Mouse (Mus musculus) embryonic facial prominence, embryonic 13.5 days (tissue): Measurements from ENCODE around the gene Srl. TPM values are rescaled to one million over a fixed set of nuclear protein-coding genes. Genes with fewer than 3 reads are reported as not detected.

Experiments used
- ATAC-seq: fragments of 200-750 bp; cut with Nextera tagmentation; 2 replicates; pipeline ENCODE4 v1.8.0; 2017; ENCODE audit warnings: low read depth; ENCODE audit not compliant: insufficient number of reproducible peaks, insufficient read depth, low FRiP score, low TSS enrichment
- H3K27ac ChIP-seq: fragments of 300-500 bp; sonication (generic); 2 replicates; pipeline ENCODE4 v1.5.1; 2015; ENCODE audit warnings: moderate library complexity, mild to moderate bottlenecking, inconsistent platforms
- H3K27me3 ChIP-seq: fragments of 300-500 bp; sonication (generic); 2 replicates; pipeline ENCODE4 v1.6.1; 2015; ENCODE audit warnings: mild to moderate bottlenecking, inconsistent platforms
- H3K36me3 ChIP-seq: fragments of 300-500 bp; sonication (generic); 2 replicates; pipeline ENCODE4 v1.6.1; 2015; ENCODE audit warnings: mild to moderate bottlenecking, inconsistent platforms
- H3K4me1 ChIP-seq: fragments of 300-500 bp; sonication (generic); 2 replicates; pipeline ENCODE4 v1.6.1; 2015; ENCODE audit warnings: inconsistent platforms
- H3K4me2 ChIP-seq: fragments of 300-500 bp; sonication (generic); 2 replicates; pipeline ENCODE4 v1.6.1; 2015; ENCODE audit warnings: moderate library complexity, mild to moderate bottlenecking, inconsistent platforms
- H3K4me3 ChIP-seq: fragments of 300-500 bp; sonication (generic); 2 replicates; pipeline ENCODE4 v1.5.1; 2015; ENCODE audit warnings: mild to moderate bottlenecking, inconsistent platforms
- H3K9ac ChIP-seq: fragments of 300-500 bp; sonication (generic); 2 replicates; pipeline ENCODE4 v1.6.1; 2015; ENCODE audit warnings: mild to moderate bottlenecking, inconsistent platforms
- H3K9me3 ChIP-seq: fragments of 300-500 bp; sonication (generic); 2 replicates; pipeline ENCODE4 v1.6.1; 2016; ENCODE audit warnings: inconsistent platforms
- WGBS: fragments of 180-500 bp; shearing (Covaris S2); methylation state at CpG from one replicate; pipeline ENCODE4 v1.1.7; 2015; ENCODE audit warnings: mixed read lengths; 5-methylcytosine and 5-hydroxymethylcytosine counted together
- polyA plus RNA-seq: library from polyadenylated mRNA; unstranded; fragments of >200 nt; fragmentation: Nextera tagmentation; extraction: Ambion mirVana; gene quantifications from 2 replicates; pipeline ENCODE4 v1.2.1, GENCODE M21; 2015

The Srl gene
- polyA plus RNA-seq, 1 experiment from 2014 or later: 21.1 TPM

DNA sequence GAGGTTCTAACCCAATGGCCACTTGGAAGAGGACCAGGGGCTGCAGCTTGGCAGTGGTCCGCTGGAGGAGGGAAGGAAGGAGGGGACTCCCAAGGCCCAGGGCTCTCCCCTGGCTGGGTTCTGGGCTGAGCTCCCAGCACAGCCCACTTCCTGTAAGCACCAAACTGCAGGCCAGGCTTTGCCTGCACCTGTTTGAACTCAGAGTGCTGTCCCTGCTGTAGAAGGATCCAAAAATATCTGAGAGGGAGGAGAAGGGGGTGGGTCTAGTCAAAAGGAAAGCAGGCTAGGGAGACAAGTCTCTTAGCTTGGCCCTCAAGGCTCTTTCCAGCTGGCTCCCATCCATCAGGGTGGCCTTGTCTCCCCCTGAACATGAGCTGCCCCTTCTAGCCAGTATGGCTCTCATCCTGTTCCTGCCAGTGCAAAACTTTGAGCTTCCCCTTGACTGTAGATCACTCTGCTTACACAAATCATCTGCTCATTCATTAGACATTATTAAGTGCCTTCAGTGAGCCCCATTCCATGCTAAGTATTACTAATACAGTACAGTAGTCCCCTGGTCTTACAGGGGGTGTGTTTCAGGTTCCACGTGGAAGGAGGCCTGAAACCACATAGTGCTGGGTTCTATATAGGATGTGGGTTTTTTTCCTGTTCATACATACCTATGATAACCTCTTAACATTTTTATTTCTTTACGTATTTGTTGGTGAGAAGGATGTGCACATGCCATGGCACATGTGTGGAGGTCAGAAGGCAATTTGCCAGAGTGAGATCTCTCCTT is 28.8 kb downstream of the Srl start:
- no peak for ATAC-seq
- H3K36me3 ChIP-seq: no peaks in the 10 kb centered on the region

DNA sequence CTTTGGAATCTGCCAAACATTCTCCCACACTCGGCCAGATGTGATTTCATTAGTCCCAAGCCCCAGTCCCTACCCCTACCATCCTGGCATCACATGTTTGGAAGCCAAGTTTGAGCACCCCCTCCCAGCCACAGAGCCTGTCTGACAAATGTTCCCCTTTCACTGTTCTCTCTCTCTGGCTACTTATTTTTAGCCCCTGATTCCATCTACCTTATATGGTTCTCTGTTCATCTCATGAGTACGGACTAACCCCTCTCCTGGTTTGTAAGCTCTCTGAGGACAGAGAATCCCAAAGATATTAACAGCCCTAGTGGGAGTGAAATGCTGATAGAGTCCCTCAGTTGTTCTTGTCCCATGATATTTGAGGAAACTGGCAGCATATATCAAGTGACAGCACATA is 30.2 kb downstream of the Srl start:
- no peak overlapping the region for H3K4me3 ChIP-seq
- no peak overlapping the region for H3K4me2 ChIP-seq
- WGBS: 78% methylated on average over 2 of the region's 2 CpGs
- 0 out of 2 replicates have a peak, but pooled peaks cover 7% of the 10 kb centered on the region for H3K4me1 ChIP-seq
- H3K27me3 ChIP-seq: no peaks in the 10 kb centered on the region
- ATAC-seq: no peak
- H3K36me3 ChIP-seq: no peaks in the 10 kb centered on the region
- H3K9ac ChIP-seq: no peak overlapping the region
- H3K9me3 ChIP-seq: no peaks in the 10 kb centered on the region
- no peak overlapping the region for H3K27ac ChIP-seq

More for the DNA sequence above, 28.8 kb downstream of the Srl start:
- Histone ChIP-seq H3K9me3 (no peaks in the 10 kb centered on the region), H3K4me1 (0 out of 2 replicates have a peak, but pooled peaks cover 7% of the 10 kb centered on the region), H3K27ac (no peak overlapping the region), H3K4me3 (no peak overlapping the region), H3K27me3 (no peaks in the 10 kb centered on the region), H3K9ac (no peak overlapping the region), H3K4me2 (no peak overlapping the region)
- WGBS: 81% methylated on average over 3 of the region's 3 CpGs

DNA sequence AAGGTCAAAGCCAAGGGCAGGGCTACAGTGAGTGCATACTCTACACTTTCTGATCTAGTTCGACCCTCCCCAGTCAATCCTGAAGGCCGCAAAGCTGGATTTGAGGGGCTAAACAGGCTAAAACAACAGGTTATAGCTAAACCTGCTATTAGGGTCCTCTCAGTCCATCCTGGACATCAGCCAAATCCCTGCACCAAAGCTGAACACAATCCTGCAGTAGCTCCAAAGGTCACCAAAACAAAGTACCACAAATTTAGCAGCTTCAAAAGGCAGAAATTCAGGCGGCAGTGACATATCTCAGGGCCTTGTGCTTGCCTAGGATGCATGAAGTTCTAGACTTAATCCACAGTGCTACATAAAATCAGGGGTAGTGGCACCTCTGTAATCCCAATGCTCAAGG is 35.4 kb downstream of the Srl start:
- no peaks in the 10 kb centered on the region for H3K4me1 ChIP-seq
- no peak overlapping the region for H3K9ac ChIP-seq
- no peak overlapping the region for H3K4me2 ChIP-seq
- H3K27me3 ChIP-seq: no peaks in the 10 kb centered on the region
- no peak overlapping the region for H3K27ac ChIP-seq
- H3K4me3 ChIP-seq: no peak overlapping the region
- ATAC-seq: no peak
- WGBS: 80% methylated on average over 3 of the region's 3 CpGs
- H3K36me3 ChIP-seq: 0 out of 2 replicates have a peak, but pooled peaks cover 4% of the 10 kb centered on the region
- H3K9me3 ChIP-seq: no peaks in the 10 kb centered on the region

- 89% methylated on average over 1 of the region's 1 CpGs for WGBS
Measured at GRCm38 (mm10) chr16:4503495-4503894, 38.1 kb downstream of the Srl start.

DNA sequence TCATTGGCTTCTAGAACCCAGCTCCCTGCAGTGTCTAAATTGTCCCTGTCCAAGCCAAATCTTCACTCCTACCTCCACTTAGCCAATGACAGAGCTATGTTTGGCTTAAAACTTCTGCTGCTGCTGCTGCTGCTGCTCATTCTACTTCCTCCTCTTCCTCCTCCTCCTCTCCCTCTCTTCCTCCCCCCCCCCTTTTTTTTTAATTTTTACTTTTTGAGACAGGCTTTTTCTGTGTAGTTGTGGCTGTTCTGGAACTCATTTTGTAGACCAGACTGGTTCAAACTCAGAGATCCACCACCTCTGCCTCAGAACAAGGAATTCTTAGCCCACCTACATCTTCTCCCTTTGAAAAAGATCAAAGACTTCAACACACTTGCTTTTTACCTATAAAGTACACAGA is 39.0 kb downstream of the Srl start:
- Histone ChIP-seq H3K27me3 (no peaks in the 10 kb centered on the region), H3K27ac (no peak overlapping the region), H3K9me3 (no peaks in the 10 kb centered on the region), H3K4me2 (no peak overlapping the region), H3K9ac (no peak overlapping the region), H3K36me3 (0 out of 2 replicates have a peak, but pooled peaks cover 4% of the 10 kb centered on the region), H3K4me3 (no peak overlapping the region), H3K4me1 (no peaks in the 10 kb centered on the region)
- no peak for ATAC-seq

More at GRCm38 (mm10) chr16:4503495-4503894, 38.1 kb downstream of the Srl start:
- Histone ChIP-seq H3K9ac (no peak overlapping the region), H3K36me3 (0 out of 2 replicates have a peak, but pooled peaks cover 4% of the 10 kb centered on the region), H3K4me2 (no peak overlapping the region), H3K27ac (no peak overlapping the region), H3K9me3 (no peaks in the 10 kb centered on the region), H3K27me3 (no peaks in the 10 kb centered on the region), H3K4me1 (no peaks in the 10 kb centered on the region), H3K4me3 (no peak overlapping the region)
- no peak for ATAC-seq

DNA sequence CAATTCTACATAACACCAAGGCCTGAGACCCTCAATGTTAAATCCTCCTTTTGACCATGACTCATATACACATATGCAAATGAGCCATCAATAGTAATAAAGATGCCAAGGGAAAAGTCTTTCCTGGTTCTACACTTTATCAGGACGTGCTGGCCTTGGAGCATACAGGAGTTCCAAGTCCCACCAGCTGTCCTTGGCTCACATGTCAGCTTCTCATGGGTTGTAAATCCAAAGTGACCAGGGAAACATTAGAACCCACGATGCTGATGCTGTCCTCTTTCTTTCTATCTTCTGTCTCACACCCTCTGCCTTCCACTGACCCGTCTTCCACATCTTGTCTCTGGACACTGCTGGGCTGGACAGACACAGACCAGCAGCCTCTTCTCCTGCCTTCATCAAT is 39.9 kb downstream of the Srl start:
- no peak for ATAC-seq
- Histone ChIP-seq H3K9me3 (no peaks in the 10 kb centered on the region), H3K27me3 (no peaks in the 10 kb centered on the region), H3K9ac (no peak overlapping the region), H3K4me3 (no peak overlapping the region), H3K4me1 (no peaks in the 10 kb centered on the region), H3K36me3 (0 out of 2 replicates have a peak, but pooled peaks cover 4% of the 10 kb centered on the region), H3K27ac (no peak overlapping the region), H3K4me2 (no peak overlapping the region)
- 87% methylated on average over 3 of the region's 3 CpGs for WGBS

DNA sequence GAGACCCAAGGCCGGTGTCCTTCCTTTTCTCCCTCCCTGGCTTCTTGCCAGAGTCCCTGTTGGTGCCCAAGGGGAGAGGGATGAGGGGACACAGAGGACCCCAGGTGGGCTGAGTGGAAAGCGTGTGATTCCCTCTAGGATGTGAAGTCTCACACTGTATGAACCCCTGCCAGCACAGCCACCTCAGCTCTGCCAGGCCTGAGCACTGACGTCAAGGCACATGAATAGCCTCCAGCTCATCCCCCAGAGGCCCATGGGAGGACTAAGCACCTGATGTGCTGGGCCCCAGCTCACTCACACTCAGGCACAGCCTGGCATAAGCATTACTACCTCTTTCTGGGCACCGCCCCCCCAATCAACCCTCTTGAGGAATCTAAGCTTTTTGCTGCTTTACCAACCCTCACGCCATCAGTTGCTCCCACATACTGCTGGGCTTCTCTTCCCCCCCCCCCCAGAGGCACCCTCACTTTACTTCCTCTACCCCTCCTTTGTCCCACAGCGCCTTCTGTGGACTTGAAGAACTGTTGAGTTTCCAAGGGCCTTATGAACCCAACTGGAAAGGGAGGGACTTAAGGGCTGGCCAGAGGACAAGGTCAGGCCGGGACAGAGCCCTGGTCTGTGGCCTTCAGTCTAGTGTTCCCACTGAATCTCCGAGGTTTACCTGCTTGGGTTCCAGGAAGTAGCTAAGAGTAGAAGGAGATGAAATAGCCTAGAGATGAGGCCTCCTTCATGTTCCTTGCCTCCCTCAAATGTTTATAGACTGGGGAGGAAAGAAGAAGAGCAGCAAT is 40.8 kb downstream of the Srl start:
- no peaks in the 10 kb centered on the region for H3K4me1 ChIP-seq
- no peak overlapping the region for H3K4me2 ChIP-seq
- H3K36me3 ChIP-seq: 0 out of 2 replicates have a peak, but pooled peaks cover 4% of the 10 kb centered on the region
- 87% methylated on average over 8 of the region's 8 CpGs for WGBS
- H3K4me3 ChIP-seq: no peak overlapping the region
- H3K9me3 ChIP-seq: no peaks in the 10 kb centered on the region
- ATAC-seq: no peak
- no peak overlapping the region for H3K27ac ChIP-seq
- no peaks in the 10 kb centered on the region for H3K27me3 ChIP-seq
- H3K9ac ChIP-seq: no peak overlapping the region

GRCm38 (mm10) chr16:4497762-4498607 is 43.6 kb downstream of the Srl start:
- WGBS: 75% methylated on average over 8 of the region's 8 CpGs
- no peak overlapping the region for H3K27ac ChIP-seq
- no peak for ATAC-seq

DNA sequence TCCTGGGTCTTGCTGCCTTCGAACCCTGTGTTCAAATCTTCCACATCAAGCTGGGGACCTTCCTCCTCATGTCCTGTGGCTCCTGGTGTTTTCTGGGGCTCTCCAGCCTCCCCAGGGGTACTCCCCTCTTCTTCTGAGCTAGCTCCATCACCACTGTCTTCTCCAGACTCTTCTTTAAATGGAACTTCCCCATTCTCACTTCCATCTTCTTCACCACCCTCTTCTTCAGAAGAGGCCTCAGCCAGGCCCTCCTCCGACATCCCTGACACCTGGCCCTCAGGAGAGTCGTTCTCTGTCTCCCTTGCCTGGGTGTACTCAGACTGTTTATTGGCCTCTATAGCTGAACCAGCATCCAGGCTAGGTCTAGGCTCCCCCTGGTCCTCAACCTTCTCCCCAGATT is 45.1 kb downstream of the Srl start:
- H3K4me2 ChIP-seq: no peak overlapping the region
- no peaks in the 10 kb centered on the region for H3K9me3 ChIP-seq
- H3K27me3 ChIP-seq: no peaks in the 10 kb centered on the region
- WGBS: 84% methylated on average over 3 of the region's 3 CpGs
- no peak for ATAC-seq
- no peak overlapping the region for H3K27ac ChIP-seq
- H3K4me1 ChIP-seq: peaks cover 6% of the 10 kb centered on the region
- no peak overlapping the region for H3K4me3 ChIP-seq
- H3K36me3 ChIP-seq: peaks cover 14% of the 10 kb centered on the region
- H3K9ac ChIP-seq: no peak overlapping the region

More at GRCm38 (mm10) chr16:4497762-4498607, 43.6 kb downstream of the Srl start:
- no peak overlapping the region for H3K4me2 ChIP-seq
- H3K27me3 ChIP-seq: no peaks in the 10 kb centered on the region
- H3K36me3 ChIP-seq: 0 out of 2 replicates have a peak, but pooled peaks cover 4% of the 10 kb centered on the region
- peaks cover 6% of the 10 kb centered on the region for H3K4me1 ChIP-seq
- no peak overlapping the region for H3K4me3 ChIP-seq
- no peak overlapping the region for H3K9ac ChIP-seq
- H3K9me3 ChIP-seq: no peaks in the 10 kb centered on the region

- peaks cover 6% of the 10 kb centered on the region for H3K4me1 ChIP-seq
- peaks cover 14% of the 10 kb centered on the region for H3K36me3 ChIP-seq
- no peak overlapping the region for H3K4me2 ChIP-seq
- no peak overlapping the region for H3K27ac ChIP-seq
- H3K9ac ChIP-seq: no peak overlapping the region
- ATAC-seq: no peak
- H3K9me3 ChIP-seq: no peaks in the 10 kb centered on the region
- no peak overlapping the region for H3K4me3 ChIP-seq
- 85% methylated on average over 5 of the region's 5 CpGs for WGBS
- no peaks in the 10 kb centered on the region for H3K27me3 ChIP-seq
Measured at GRCm38 (mm10) chr16:4495861-4496260, 45.8 kb downstream of the Srl start.
